Mouse (Mus musculus): ENCODE measurements around the gene Phka2.

Phka2 gene

DNA sequence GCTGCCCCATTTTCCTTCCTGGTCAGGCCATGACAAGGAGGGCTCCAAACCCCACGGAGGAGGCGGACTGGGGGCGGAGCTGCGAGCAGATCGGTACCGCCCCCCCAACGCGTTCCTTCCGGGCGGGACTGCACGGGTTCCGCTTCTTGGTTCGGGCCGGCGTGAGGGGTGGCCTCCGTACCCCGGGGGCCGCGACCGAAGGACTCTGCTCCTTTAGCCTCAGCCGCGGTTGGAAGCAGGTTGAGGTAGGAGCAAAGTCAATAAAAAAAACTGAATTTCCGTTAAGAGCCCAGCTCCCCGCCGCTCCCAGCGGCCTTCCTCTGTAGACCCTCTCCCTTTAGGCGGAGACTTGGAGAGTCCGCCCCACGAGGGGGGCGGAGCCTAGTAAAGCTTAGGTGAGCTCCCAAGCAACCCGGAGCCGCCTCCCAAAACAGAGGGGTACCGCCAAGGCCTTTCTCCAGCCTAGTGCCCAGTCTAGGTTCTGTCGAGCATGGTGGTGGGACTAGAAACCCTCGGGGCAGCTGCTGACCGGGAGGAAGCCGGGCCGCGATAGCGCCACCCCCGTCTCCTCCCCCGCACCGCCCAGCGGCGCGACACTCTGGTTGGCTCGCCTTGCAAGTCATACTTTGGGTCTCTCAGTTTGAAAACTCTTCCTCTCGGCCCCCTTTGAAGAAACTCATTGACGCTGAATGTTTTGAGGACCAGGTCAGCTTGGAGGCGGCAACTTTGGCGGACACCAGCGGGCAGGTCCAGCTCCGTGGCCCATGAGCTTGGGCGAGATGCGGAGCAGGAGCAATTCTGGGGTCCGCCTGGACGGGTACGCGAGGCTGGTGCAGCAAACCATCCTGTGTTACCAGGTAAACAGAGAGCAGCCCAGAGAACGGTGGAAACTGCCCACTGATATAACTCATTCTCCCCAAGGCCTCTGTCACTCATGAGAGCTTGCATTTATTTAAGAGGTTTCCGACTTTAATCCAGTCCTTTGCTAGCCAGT, at the start of gene Phka2:
TSS of gene Phka2 (plus strand) at position 119 of the 994 bp plus-strand sequence.
- peak; percentile 48 to 78 for DNase-seq (ENCODE audit: low spot score in 2 of 2)

DNA sequence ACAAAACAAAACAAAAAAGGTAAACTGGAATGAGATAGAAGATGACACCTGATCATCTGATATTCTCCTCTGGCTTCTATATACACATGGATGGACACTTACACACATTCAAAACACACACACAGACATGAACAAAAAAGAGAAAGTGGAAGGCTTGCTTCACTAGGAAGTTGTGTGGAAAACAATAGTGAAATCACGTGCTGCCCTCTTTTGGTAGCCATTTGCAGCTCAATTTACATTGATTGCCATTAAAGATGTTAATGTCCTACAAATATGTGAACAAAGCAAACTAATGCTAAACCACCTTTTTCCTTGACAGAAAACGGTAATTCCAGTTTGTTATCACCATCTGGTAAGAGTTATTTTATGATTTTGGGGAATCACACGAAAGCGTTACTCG, 46.3 kb upstream of the Phka2 start:
- DNase-seq (ENCODE audit: low spot score in 2 of 2), result no peak

DNA sequence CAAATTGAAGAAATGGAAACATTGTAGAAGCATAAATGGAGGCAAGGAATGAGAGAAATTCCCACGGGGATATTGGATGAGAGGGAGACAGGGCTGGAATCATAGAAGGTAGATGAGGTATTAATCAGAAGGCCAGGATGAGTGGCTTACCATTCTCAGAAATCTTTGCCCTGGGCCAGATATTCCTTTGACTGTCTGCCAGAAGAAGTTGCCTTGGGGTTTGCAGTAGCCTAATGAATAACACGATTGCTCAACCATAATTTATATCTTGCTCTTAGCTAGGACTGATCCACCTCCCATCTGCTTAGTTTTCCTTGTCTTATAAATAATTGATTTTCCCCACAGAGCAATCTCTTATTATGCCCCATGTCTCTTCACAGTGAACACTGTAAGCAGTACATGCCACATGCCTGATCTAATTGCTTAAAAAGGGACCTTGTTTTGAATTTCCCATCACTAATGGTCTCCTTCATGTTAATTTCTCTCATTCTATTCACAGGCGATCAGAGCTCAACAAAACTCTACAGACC, 30.6 kb upstream of the Phka2 start:
- no peak for DNase-seq (ENCODE audit: low spot score in 2 of 2)

DNA sequence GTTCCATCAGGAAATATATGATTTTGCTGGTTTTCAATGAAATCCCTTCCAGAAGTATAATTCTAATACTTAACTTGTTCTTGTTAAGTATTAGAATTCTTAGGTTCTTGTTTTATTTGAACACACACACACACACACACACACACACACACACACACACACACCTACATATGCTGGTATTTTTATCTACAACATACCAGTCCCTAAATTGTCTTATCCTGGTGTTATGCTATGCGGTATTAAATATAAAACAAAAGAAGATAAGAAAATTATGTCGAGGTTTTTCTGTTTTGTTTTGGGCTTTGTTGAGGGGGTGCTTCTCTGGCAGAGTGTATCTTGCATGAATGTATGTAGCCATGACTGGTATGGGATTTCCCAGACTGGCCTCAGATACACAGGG, 12.2 kb upstream of the Phka2 start:
- DNase-seq (ENCODE audit: low spot score in 2 of 2), result no peak

DNA sequence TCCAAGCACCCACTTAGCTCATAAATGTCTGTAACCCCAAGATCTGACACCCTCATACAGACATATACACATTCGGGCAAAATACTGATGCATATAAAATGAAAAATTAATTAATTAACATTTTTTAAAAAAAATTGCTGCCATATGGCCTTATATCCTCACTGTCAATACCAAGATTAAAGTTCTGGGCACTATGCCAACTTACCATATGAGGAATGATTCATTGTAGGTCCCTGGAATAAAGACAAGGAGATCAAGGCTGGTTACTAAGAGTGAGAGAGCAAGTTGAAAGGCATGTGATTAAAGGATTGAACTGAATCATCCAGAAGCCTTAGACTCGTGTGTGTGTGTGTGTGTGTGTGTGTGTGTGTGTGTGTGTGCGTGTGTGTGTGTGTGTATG, 7.6 kb upstream of the Phka2 start:
- DNase-seq (ENCODE audit: low spot score in 2 of 2), result no peak

DNA sequence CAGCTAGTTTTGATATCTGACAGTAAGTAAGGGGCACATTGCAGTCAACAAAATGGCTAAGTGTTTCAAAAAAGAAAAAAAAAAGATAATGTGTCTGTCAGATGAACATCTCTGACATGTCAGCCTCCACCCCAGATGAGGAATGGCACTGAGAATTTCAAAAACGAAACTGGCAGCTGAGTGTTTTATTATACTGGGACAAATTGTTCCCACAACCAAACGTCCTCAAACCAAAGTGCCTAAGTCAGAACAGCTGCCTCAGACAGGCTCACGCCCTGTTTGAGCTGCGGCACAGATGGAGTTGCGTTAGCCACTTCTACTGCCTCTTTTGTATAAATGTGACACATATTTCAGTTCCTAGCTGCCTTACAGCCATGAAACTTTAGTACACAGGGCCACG, 7.0 kb upstream of the Phka2 start:
- no peak for DNase-seq (ENCODE audit: low spot score in 2 of 2)

DNA sequence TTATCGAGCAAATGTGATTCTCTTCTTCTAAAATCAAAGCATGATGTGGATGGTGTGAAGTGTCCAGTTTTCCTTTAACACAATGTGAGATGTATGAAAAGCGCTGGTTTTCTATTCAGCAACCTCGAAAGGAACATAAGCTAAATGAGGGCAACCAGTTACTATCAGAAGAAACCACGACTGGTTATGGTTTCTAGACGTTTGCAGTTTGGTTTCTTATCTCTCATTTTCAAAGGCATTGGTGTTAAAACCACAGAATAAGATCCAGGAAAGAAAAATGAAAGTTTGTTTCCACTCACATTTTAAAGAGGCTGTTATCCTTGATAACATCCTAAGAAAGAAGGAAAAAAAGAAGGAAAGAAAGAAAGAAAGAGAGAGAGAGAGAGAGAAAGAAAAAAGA, 5.5 kb upstream of the Phka2 start:
- DNase-seq (ENCODE audit: low spot score in 2 of 2), result no peak

DNA sequence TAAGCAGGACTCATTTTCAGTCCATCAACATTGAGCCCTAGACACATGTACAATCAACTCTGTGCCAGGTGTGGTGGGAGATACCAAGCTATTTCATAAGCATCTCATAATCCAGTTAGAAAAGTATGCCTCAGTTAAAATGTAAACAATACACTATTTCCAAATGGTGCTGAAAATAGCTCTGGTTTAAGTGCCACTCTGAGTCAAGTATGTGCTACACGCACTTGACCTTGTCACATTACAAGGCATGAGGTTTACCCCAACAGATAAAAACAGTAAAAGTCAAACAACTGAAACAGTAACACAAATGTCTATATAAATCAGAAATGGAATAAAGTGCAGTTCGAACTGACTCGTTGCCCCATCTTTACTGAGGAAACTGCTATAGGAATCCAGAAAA, 871 bp upstream of the Phka2 start:
- no peak for DNase-seq (ENCODE audit: low spot score in 2 of 2)

DNA sequence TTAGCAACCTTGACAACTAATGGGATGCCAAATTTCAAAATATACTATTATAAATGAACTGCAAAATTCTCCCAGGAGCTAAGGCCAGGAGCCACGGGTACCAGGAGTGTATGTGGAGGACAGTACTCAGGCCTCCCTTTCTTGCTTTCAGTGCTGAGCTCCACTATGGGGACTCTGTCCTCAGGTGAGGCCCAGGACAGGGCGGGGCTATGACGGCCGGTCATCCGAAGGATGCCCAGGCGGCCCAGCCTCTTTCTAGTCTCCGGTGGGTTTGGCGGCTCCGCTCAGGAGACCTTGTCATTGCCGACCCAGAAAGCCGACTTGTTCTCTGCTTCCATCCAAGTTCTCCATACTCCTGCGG, 299 bp upstream of the Phka2 start:
- DNase-seq (ENCODE audit: low spot score in 2 of 2), result no peak

DNA sequence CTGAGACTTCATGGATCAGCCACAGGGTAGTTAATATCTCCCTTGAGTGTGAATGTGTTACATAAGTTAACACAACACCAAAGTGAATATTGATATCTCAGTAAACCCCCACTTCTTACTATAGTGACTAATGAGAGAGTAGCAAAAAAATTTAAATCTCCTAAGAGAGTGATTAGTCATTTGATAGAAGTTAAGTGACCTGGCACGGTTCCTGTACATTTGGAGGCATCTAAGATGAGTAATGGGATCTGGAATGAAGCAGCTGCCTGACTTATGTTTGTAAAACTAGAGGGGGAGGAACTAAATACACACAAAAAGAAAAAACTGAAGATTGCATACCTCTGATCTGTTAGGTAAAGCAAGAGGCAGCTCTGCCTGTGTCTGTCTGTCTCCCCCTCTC, 7.1 kb downstream of the Phka2 start:
- no peak for DNase-seq (ENCODE audit: low spot score in 2 of 2)

DNA sequence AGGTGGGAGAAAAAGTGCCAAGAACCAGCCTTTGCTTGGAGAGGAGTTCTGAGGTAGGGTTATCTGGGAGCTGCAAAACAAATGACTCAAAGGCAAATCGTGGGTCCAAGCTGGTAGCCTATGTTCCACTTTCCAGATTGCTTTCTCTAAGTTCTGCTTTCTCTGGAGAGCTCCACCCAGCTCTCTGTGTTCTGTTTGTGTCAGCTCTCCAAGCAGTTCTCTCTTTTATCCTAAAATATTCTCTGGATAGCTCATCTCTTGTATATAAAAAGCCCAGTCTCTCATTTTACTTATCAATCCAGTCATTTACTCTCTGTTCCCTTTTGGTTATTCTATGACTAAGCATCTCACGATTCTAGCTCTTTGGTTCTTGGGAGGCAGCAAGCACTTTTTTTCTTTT, 8.2 kb downstream of the Phka2 start:
- no peak for DNase-seq (ENCODE audit: low spot score in 2 of 2)

DNA sequence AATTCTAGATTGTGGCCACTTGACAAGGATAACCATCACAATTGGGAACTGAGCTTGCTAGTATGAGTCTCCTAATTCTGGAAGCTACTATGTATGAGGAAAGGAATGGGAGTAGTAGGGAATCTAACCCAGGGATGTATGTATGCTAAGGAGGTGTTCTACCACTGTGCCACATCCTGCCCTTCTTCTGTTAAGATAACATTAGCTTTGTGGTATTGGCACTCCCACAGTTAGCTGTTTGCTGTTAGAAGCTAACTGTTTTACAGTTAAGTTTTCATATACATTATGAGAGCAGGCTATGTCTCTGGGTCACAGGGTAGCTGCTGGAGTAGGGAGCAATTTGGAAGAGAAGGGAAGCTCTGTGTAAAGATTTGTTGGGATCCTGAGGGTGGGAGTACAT, 14.1 kb downstream of the Phka2 start:
- DNase-seq (ENCODE audit: low spot score in 2 of 2), result no peak

DNA sequence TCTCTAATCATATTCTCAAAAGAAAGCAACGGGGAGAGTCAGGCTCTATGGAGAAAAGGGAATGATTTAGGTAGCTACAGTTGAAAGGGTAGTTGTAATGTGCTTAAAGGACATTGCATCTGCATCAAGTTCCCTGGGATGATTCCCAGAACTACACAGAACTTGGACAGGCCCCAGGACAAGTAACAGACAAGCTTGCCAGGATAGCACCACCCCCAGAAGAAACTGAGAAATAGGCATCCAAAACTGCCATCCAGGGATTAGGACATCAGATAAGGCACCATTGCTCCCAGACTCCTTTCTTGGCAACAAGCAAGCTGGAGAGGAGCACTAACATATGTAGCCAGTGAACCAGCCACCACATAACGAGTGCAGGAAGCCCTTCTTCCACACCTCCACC, 40.8 kb downstream of the Phka2 start:
- peak in 1 of 2 experiments; percentile 12 for DNase-seq (ENCODE audit: low spot score in 2 of 2)

DNA sequence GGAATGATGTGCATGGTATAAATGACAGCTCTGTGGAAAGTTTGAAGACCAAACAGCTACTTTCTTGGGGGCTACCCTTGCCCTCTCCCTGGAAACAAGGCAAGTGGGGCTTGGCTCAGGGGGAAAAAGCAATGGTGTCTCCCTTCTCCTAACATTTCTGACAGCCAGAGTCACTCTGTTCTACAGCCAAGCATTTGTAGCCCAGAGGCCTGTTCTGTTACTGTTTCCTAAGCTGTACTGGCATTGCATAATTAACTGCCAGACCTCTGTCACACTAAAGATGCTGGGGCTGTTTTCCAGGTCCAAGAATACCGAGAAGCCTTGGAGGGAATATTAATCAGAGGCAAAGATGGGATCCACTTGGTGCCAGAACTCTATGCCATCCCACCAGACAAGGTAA, 46.9 kb downstream of the Phka2 start:
- no peak for DNase-seq (ENCODE audit: low spot score in 2 of 2)

DNA sequence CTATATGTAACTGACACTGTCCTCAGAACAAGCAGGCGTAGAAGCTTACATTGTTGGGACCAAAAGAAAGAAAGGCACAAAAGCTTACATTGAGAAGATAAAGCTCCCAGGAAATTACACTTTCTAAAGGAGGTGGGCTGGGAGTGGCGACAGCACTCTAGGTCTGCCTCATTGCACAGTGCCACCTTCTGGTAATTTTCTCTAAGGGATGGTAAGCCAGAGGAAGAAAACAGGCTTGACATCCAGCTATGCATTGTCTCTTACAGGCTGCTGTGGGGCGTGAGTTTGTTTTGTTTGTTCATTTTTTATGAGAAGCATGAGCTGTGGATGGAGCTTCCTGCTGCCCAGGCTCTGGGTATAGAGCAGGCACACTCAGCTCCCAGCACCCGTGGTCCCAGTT, 50.1 kb downstream of the Phka2 start:
- peak in 1 of 2 experiments; percentile 8 for DNase-seq (ENCODE audit: low spot score in 2 of 2)

DNA sequence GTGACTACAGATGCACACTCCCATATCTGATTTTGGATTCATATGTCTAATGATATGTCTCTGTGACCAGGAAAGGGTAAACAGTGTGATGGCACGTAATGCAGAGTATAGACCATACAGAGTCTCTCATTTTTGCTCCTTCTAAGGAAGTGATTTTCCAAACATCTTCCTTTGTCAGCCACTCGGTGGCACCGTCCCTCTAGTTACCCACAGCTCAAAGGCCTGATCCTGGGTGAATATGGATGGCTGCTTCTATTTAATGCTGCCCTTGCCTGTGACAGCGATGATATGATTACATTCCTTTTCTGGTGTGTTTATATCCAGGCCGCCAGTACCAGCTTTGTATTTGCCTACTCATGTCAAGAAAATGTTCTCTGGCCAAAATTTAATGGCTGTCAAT, 81.6 kb downstream of the Phka2 start:
- DNase-seq (ENCODE audit: low spot score in 2 of 2), result no peak

DNA sequence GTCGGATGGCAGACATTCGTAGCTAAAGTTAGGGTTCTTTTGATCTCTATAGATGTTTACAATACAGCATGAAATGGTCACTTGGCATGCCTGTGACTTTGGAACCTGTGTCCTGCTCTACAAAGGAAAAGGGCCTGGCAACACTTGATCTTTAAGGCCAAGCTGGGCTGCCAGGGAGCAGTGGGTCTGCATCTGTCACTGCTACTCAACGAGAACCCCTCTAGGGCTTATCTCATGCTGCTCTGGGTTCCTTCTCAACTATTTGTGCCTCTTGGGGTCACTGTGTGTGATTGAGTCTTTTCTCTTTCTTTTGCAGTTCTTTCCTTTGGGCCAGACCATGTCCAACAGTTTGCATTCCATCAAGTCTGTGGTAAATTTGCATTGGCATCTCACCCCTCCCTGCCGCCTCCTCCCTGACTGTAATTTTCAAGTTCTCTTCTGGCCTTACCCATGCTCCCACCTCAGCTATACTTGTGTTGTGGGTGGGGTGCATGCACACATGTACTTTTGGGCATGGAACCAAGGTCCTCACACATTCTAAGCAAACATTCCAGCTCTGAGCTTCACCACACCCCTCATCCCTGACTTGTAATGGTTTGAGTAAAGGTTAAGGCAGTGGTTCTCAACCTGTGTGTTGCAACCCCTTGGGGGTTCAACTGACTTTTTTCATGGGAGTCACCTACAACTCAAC, 82.3 kb downstream of the Phka2 start:
- DNase-seq (ENCODE audit: low spot score in 2 of 2), result no peak

DNA sequence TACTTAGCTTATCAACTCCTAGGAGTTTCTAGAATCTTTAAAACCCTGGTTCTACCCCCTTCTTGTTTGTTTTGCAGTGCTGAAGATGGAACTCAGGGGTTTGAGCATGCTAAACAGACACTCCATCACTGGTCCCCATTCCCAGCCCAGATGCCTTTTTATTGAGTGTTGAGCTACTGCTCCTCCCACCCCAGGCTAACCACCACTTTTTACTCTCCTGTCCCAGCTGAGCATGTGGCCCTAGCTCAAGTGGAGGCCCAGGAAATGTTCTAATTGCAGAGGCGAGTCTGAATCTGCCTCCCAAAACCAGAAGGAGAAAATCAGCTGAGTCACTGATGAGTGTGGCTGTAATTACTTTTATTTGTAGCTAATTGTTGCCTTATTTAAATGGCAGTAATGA, 83.1 kb downstream of the Phka2 start:
- no peak for DNase-seq (ENCODE audit: low spot score in 2 of 2)

DNA sequence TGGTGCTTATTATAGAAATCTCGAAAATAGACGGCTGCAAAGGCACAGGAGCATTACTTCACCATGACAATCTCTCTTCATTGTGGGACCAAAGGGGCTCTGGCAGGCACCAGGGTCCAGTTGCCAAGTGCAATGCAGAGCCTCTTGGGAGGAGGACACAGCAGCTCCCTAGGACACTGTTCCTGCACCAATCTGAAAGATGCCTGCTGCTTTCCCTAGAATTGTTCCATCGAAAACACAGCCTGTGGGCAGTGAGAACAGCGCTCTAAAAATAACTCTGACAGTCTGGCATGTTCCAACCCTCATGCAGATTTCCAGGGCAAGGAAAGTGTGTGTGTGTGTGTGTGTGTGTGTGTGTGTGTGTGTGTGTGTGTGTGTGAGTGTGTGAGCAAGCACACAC, 86.6 kb downstream of the Phka2 start:
- peak in 1 of 2 experiments; percentile 45 for DNase-seq (ENCODE audit: low spot score in 2 of 2)

DNA sequence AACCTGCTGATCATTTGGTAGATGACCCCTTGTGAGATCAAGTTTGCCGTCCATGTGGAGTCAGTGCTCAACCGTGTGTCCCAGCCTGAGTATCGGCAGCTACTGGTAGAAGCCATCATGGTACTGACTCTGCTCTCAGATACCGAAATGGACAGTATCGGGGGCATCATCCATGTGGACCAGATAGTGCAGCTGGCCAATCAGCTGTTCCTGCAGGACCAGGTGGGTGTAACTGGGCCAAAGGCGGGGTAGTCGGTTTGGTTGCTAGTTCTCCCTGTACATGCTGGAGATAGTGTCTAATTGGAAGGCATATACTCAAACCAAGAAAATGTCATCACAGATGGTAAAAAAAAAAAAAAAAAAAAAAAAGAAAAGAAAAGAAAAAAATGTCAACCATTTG, 88.2 kb downstream of the Phka2 start:
- DNase-seq (ENCODE audit: low spot score in 2 of 2), result no peak

DNA sequence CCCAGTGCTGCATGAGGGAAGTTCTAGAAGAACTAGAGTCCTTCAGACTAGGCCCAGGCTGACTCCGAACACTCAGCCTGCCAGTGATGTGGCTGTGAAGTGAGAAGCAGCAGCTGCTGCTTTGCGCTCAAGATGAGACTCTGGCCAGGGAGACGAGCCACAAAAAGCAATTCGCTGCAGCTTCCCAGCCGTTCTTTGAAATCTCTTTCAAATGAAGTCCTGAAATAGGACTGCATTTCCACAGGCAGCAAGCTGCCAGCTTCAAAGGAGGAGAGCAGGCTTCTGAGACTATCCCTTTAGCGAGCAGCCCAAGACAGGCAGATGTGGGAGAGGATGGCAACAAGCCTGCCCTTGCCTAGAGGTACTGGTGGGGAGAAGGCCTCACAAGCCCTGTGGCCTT, 91.0 kb downstream of the Phka2 start:
- DNase-seq (ENCODE audit: low spot score in 2 of 2), result peak in 1 of 2 experiments; percentile 49

DNA sequence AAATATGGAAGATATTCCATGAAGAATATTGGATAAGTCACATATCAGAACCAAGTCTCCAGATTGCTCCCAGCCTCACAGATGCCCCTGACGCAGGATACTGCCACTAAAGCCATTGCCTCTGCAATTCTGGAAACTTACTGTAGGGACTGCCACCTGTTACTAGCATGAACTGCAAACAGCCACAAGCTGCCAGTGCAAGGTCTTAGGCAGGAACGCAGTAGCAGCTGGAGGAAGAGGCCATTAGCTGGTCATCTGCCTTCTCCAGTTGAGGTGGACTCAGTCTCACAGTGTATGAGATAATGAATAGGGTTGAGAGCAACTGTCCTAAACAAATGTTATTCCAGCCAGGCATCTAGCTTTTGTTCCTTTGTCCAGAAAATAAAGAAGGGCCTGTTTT, 96.1 kb downstream of the Phka2 start:
- DNase-seq (ENCODE audit: low spot score in 2 of 2), result no peak
